Mouse (Mus musculus) heart, adult 2 months (tissue): ENCODE measurements at regions not wholly inside any gene's neighbourhood (a gene's known extent, or its start where the extent isn't known, plus 50 kb on each side); places are given as distances from the start of the nearest gene placed in this dataset.

ENCODE experiments used
- CTCF ChIP-seq: fragments of 200-600 bp; IDR thresholded peaks from 2 replicates; pipeline ENCODE4 v1.8.1; 2022; ENCODE audit warnings: antibody characterized with exemption, mild to moderate bottlenecking, moderate library complexity
- EP300 ChIP-seq: fragments of 200-500 bp; IDR thresholded peaks from 2 replicates; pipeline ENCODE4 v1.6.1; 2011; ENCODE audit warnings: low read depth, low read length, control low read depth; ENCODE audit not compliant: insufficient read depth
- POLR2A ChIP-seq: fragments of 200-500 bp; IDR thresholded peaks from 2 replicates; pipeline ENCODE4 v1.6.1; 2011; ENCODE audit warnings: mild to moderate bottlenecking, low read depth, low read length, control low read depth; ENCODE audit not compliant: insufficient read depth

DNA sequence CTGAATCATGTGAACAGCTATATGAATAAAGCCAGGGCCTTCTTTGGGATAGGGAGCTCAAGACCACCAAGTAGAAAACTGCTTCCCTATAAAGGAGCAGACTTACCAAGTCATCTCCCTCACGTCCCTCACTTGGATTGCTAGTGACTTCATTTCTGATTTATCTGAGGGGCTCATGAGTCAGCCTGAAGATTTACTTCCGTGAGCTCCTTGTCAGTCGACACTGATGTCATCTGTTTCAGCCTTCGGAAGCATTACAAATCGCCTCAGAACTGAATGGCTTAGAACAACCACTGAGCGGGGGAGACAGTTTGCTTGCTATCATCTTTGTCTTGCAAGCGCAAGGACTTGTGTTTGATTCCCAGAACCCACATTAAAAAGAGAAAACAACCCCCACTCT lies 81.5 kb upstream of the Galnt15 start:
- TF ChIP-seq POLR2A: no peak
- no peak for TF ChIP-seq CTCF
- no peak for TF ChIP-seq EP300
